Mouse (Mus musculus) CH12.LX (cell line): Measurements from ENCODE around the gene Grap. TPM values are rescaled to one million over a fixed set of nuclear protein-coding genes. Genes with fewer than 3 reads are reported as not detected.

Experiments
- DNase-seq: peaks from one replicate; pipeline ENCODE4 v3.0.0-alpha.2; 2013; ENCODE audit errors: extremely low read depth
- H3K27ac ChIP-seq: 2 replicates; pipeline ENCODE4 v1.5.1; 2012; ENCODE audit warnings: low read depth, mild to moderate bottlenecking, control low read depth, moderate library complexity; ENCODE audit not compliant: insufficient read depth
- H3K27me3 ChIP-seq: replicated peaks from 2 replicates; pipeline ENCODE3; 2012; ENCODE audit warnings: inconsistent platforms
- H3K36me3 ChIP-seq, 2 experiments: replicated peaks in 1 of 2; 2 replicates each; pipeline versions ENCODE3 to v1.6.1; 2012; ENCODE audit warnings: inconsistent platforms in 1 of 2, low read length in 1 of 2, mild to moderate bottlenecking in 1 of 2, mixed read lengths in 1 of 2, moderate library complexity in 1 of 2; ENCODE audit not compliant: control insufficient read depth in 1 of 2, insufficient read depth in 1 of 2
- H3K4me1 ChIP-seq, 2 experiments: 2 replicates each; pipeline ENCODE4 v1.6.1; 2012; ENCODE audit warnings: inconsistent platforms in 1 of 2, moderate library complexity in 1 of 2; ENCODE audit not compliant: insufficient read depth in 2 of 2, control insufficient read depth in 1 of 2
- H3K4me2 ChIP-seq: 2 replicates; pipeline ENCODE4 v1.6.1; 2012; ENCODE audit warnings: low read depth, mild to moderate bottlenecking, control low read depth; ENCODE audit not compliant: poor library complexity, insufficient read depth, severe bottlenecking
- H3K4me3 ChIP-seq, 3 experiments: fragments of 150-350 bp in 1 of 3; sonication (generic) in 1 of 3; replicated peaks in 1 of 3; 2 replicates each; pipeline versions ENCODE3 to v1.5.1; 2011 to 2012; ENCODE audit warnings: low read depth in 2 of 3, low read length in 2 of 3, mild to moderate bottlenecking in 2 of 3, moderate library complexity in 2 of 3, control low read depth in 1 of 3, improper control_type of control experiment in 1 of 3, inconsistent platforms in 1 of 3, mixed read lengths in 1 of 3; ENCODE audit not compliant: poor library complexity in 1 of 3
- H3K79me2 ChIP-seq: replicated peaks from 2 replicates; pipeline ENCODE4 v1.6.1; 2012; ENCODE audit warnings: mild to moderate bottlenecking, moderate library complexity; ENCODE audit not compliant: control insufficient read depth, poor library complexity, insufficient read depth, severe bottlenecking; ENCODE audit errors: extremely low read depth
- H3K9ac ChIP-seq: 2 replicates; pipeline ENCODE4 v1.6.1; 2012; ENCODE audit warnings: low read depth, mild to moderate bottlenecking, control low read depth, moderate library complexity; ENCODE audit not compliant: insufficient read depth
- H3K9me3 ChIP-seq: replicated peaks from 2 replicates; pipeline ENCODE3; 2012; ENCODE audit warnings: low read length, inconsistent platforms, mixed read lengths
- BHLHE40 ChIP-seq: IDR thresholded peaks from 2 replicates; pipeline ENCODE4 v1.6.1; 2011; ENCODE audit warnings: mild to moderate bottlenecking, low read depth, low read length, improper control_type of control experiment
- CHD1 ChIP-seq: IDR thresholded peaks from 2 replicates; pipeline ENCODE4 v1.6.1; 2012; ENCODE audit warnings: low read depth, low read length, improper control_type of control experiment, inconsistent platforms
- CHD2 ChIP-seq: IDR thresholded peaks from 2 replicates; pipeline ENCODE4 v1.6.1; 2011; ENCODE audit warnings: low read length, improper control_type of control experiment
- CTCF ChIP-seq, 2 experiments: IDR thresholded peaks in 1 of 2; conservative IDR thresholded peaks in 1 of 2; 2 replicates each; pipeline ENCODE4 v1.5.1; 2011 to 2012; ENCODE audit warnings: low read depth in 2 of 2, low read length in 2 of 2, improper control_type of control experiment in 1 of 2, inconsistent platforms in 1 of 2, mild to moderate bottlenecking in 1 of 2, moderate library complexity in 1 of 2
- E2F4 ChIP-seq: IDR thresholded peaks from 2 replicates; pipeline ENCODE4 v1.6.1; 2011; ENCODE audit warnings: low read depth, low read length, improper control_type of control experiment; ENCODE audit not compliant: insufficient replicate concordance
- ELF1 ChIP-seq: IDR thresholded peaks from 2 replicates; pipeline ENCODE4 v1.6.1; 2014; ENCODE audit warnings: low read depth, mild to moderate bottlenecking, inconsistent platforms, low read length, improper control_type of control experiment
- EP300 ChIP-seq: IDR thresholded peaks from 2 replicates; pipeline ENCODE4 v1.6.1; 2011; ENCODE audit warnings: low read length, improper control_type of control experiment
- ETS1 ChIP-seq: conservative IDR thresholded peaks from 2 replicates; pipeline ENCODE4 v1.6.1; 2012; ENCODE audit warnings: low read depth, mild to moderate bottlenecking, inconsistent platforms, low read length, improper control_type of control experiment, moderate library complexity
- GABPA ChIP-seq: IDR thresholded peaks from 2 replicates; pipeline ENCODE4 v1.6.1; 2012; ENCODE audit warnings: low read depth, low read length, improper control_type of control experiment, inconsistent platforms; ENCODE audit not compliant: insufficient replicate concordance
- HCFC1 ChIP-seq: IDR thresholded peaks from 2 replicates; pipeline ENCODE4 v1.6.1; 2012; ENCODE audit warnings: low read depth, mild to moderate bottlenecking, inconsistent platforms, low read length, improper control_type of control experiment
- IRF4 ChIP-seq: IDR thresholded peaks from 2 replicates; pipeline ENCODE4 v1.6.1; 2014; ENCODE audit warnings: low read depth, mild to moderate bottlenecking, inconsistent platforms, low read length, improper control_type of control experiment
- JUN ChIP-seq: IDR thresholded peaks from 2 replicates; pipeline ENCODE4 v1.6.1; 2011; ENCODE audit warnings: low read depth, mild to moderate bottlenecking, low read length, improper control_type of control experiment, moderate library complexity; ENCODE audit not compliant: insufficient read depth
- JUND ChIP-seq: conservative IDR thresholded peaks from 2 replicates; pipeline ENCODE4 v1.6.1; 2011; ENCODE audit warnings: low read depth, low read length, improper control_type of control experiment
- KAT2A ChIP-seq: IDR thresholded peaks from 2 replicates; pipeline ENCODE4 v1.6.1; 2012; ENCODE audit warnings: low read length, improper control_type of control experiment, inconsistent platforms; ENCODE audit not compliant: insufficient replicate concordance
- MAFK ChIP-seq: IDR thresholded peaks from 2 replicates; pipeline ENCODE4 v1.6.1; 2011; ENCODE audit warnings: low read length, improper control_type of control experiment; ENCODE audit not compliant: insufficient replicate concordance
- MAX ChIP-seq: IDR thresholded peaks from 2 replicates; pipeline ENCODE4 v1.6.1; 2011; ENCODE audit warnings: low read length, improper control_type of control experiment
- MEF2A ChIP-seq: IDR thresholded peaks from 2 replicates; pipeline ENCODE4 v1.6.1; 2014; ENCODE audit warnings: low read depth, mild to moderate bottlenecking, inconsistent platforms, low read length, improper control_type of control experiment, borderline replicate concordance
- MXI1 ChIP-seq: IDR thresholded peaks from 2 replicates; pipeline ENCODE4 v1.6.1; 2011; ENCODE audit warnings: mild to moderate bottlenecking, low read depth, low read length, improper control_type of control experiment
- MYC ChIP-seq: IDR thresholded peaks from 2 replicates; pipeline ENCODE4 v1.6.1; 2011; ENCODE audit warnings: low read depth, mild to moderate bottlenecking, improper control_type of control experiment, low read length
- NRF1 ChIP-seq: IDR thresholded peaks from 2 replicates; pipeline ENCODE4 v1.6.1; 2014; ENCODE audit warnings: low read depth, mild to moderate bottlenecking, inconsistent platforms, low read length, improper control_type of control experiment, moderate library complexity
- PAX5 ChIP-seq: IDR thresholded peaks from 2 replicates; pipeline ENCODE4 v1.6.1; 2012; ENCODE audit warnings: low read length, inconsistent platforms, mixed read lengths
- POLR2A ChIP-seq: IDR thresholded peaks from 2 replicates; pipeline ENCODE4 v1.6.1; 2011; ENCODE audit warnings: low read depth, mild to moderate bottlenecking, improper control_type of control experiment, low read length
- RAD21 ChIP-seq: IDR thresholded peaks from 2 replicates; pipeline ENCODE4 v1.6.1; 2011; ENCODE audit warnings: low read depth, mild to moderate bottlenecking, low read length, improper control_type of control experiment, moderate library complexity
- SIN3A ChIP-seq: IDR thresholded peaks from 2 replicates; pipeline ENCODE4 v1.6.1; 2012; ENCODE audit warnings: low read length, improper control_type of control experiment, inconsistent platforms
- SMC3 ChIP-seq: IDR thresholded peaks from 2 replicates; pipeline ENCODE4 v1.6.1; 2011; ENCODE audit warnings: low read depth, low read length, improper control_type of control experiment
- TBP ChIP-seq: conservative IDR thresholded peaks from 2 replicates; pipeline ENCODE4 v1.6.1; 2011; ENCODE audit warnings: low read depth, low read length, improper control_type of control experiment
- TCF12 ChIP-seq: IDR thresholded peaks from 2 replicates; pipeline ENCODE4 v1.6.1; 2014; ENCODE audit warnings: low read depth, mild to moderate bottlenecking, inconsistent platforms, low read length, improper control_type of control experiment
- ZC3H11A ChIP-seq: IDR thresholded peaks from 2 replicates; pipeline ENCODE4 v1.6.1; 2012; ENCODE audit warnings: low read depth, mild to moderate bottlenecking, inconsistent platforms, low read length, improper control_type of control experiment
- ZKSCAN1 ChIP-seq: IDR thresholded peaks from 2 replicates; pipeline ENCODE4 v1.6.1; 2012; ENCODE audit warnings: low read depth, inconsistent platforms, low read length, improper control_type of control experiment, borderline replicate concordance
- ZMIZ1 ChIP-seq: IDR thresholded peaks from 2 replicates; pipeline ENCODE4 v1.6.1; 2012; ENCODE audit warnings: low read depth, mild to moderate bottlenecking, inconsistent platforms, low read length, improper control_type of control experiment
- dilution Hi-C: fragments of 300-500 bp; cut with MboI; formaldehyde crosslinking; loops from 2 replicates; pipeline ENCODE4 v1.14.3; 2020; ENCODE audit warnings: low sequenced_read_pairs; ENCODE audit not compliant: extremely low pct_unique_long_range_greater_than_20kb, extremely low pct_ligation_motif_present
- in situ Hi-C: fragments of 300-500 bp; cut with MboI; formaldehyde crosslinking; loops from 3 replicates; pipeline ENCODE4 v1.14.3; 2019; ENCODE audit warnings: low sequenced_read_pairs, low pct_ligation_motif_present, low pct_unique_long_range_greater_than_20kb, mixed read lengths
- polyA plus RNA-seq: library from polyadenylated mRNA; unstranded; fragments of >175 nt; gene quantifications from 2 replicates; pipeline ENCODE4 v1.2.1, GENCODE M21; 2012; ENCODE audit warnings: low read depth; ENCODE audit not compliant: insufficient read length
- total RNA-seq, 2 experiments: library from RNA; depleted of rRNA; stranded (reverse); fragments of 300-350 nt in 1 of 2; fragments of >200 nt in 1 of 2; gene quantifications; 2 replicates each; pipeline ENCODE4 v1.2.3; 2012 to 2014

The Grap gene
- total and polyA plus RNA-seq, 3 experiments = 274 to 412 (median 280) TPM

- in situ Hi-C loops (no loop called here), dilution Hi-C loops (no loop called here)
- no peak overlapping the region for H3K4me2 ChIP-seq
- H3K27ac ChIP-seq = no peak overlapping the region
- TF ChIP-seq JUND = no peak
- TF ChIP-seq PAX5 = no peak
- TF ChIP-seq CHD2 = no peak
- TF ChIP-seq POLR2A = no peak
- TF ChIP-seq BHLHE40 = no peak
- TF ChIP-seq CTCF (conservative IDR thresholded peaks at IDR 0.05 in 1 of 2, IDR thresholded peaks at IDR 0.05 in 1 of 2; ENCODE audit: low read depth in 2 of 2, low read length in 2 of 2) = peak in 1 of 2 experiments; percentile 35; a peak in 2 of 4 replicates
- peak; percentile 22 for TF ChIP-seq RAD21
- peak; percentile 14; the same call in 1 of the 2 replicates for TF ChIP-seq SMC3
- no peak for TF ChIP-seq MAX
- no peak for TF ChIP-seq MEF2A
- TF ChIP-seq GABPA = no peak
- H3K27me3 ChIP-seq = no peaks in the 10 kb centered on the region
- peaks cover 38% of the 10 kb centered on the region for H3K9me3 ChIP-seq
- H3K9ac ChIP-seq = no peak overlapping the region
- H3K4me3 ChIP-seq = no peak overlapping the region
- no peaks in the 10 kb centered on the region for H3K4me1 ChIP-seq
- H3K79me2 ChIP-seq = no peaks in the 10 kb centered on the region
- no peak for DNase-seq
- H3K36me3 ChIP-seq = peaks cover 0 to 2% of the 10 kb centered on the region in 2 experiments
These were observed 26.6 kb upstream of the Grap start for GRCm38 (mm10) chr11:61626509-61626908.

DNA sequence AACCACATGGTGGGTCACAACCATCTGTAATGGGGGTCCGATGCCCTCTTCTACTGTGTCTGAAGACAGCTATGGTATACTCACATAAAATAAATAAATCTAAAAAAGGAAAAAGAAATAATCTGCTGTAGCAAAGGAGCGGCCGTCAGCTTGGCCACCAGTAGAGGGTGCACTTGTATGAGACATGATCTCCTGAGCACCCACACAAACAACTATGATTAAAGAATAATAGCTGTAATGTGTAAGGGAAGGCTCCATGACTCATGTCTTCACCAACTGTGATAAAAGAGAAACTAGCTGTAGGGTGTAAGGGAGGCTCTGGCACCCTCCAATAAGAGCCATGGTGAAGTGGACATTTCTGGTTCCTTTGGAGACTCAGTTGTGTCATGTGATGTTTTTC, 23.4 kb upstream of the Grap start:
- dilution Hi-C loops = no loop called here
- TF ChIP-seq ZMIZ1 = no peak
- TF ChIP-seq RAD21 = peak; percentile 90
- 0 out of 2 replicates have a peak, but pooled peaks have one; percentile 5 for TF ChIP-seq MYC
- TF ChIP-seq E2F4 = no peak
- TF ChIP-seq MXI1 = no peak
- no peak for TF ChIP-seq SIN3A
- 0 out of 2 replicates have a peak, but pooled peaks have one; percentile 11 for TF ChIP-seq MAX
- no peak for TF ChIP-seq NRF1
- peak; percentile 88 for TF ChIP-seq SMC3
- TF ChIP-seq ZC3H11A = peak; percentile 75
- no peak for TF ChIP-seq ELF1
- peak; percentile 36 to 81; a peak in 3 of 4 replicates for TF ChIP-seq CTCF (conservative IDR thresholded peaks at IDR 0.05 in 1 of 2, IDR thresholded peaks at IDR 0.05 in 1 of 2; ENCODE audit: low read depth in 2 of 2, low read length in 2 of 2)
- TF ChIP-seq CHD1 = no peak
- TF ChIP-seq TBP = no peak
- no peak for TF ChIP-seq POLR2A
- TF ChIP-seq JUN = no peak; the same call in 1 of the 2 replicates
- no peak for TF ChIP-seq HCFC1
- TF ChIP-seq EP300 = no peak
- TF ChIP-seq TCF12 = no peak
- TF ChIP-seq ZKSCAN1 = no peak
- TF ChIP-seq CHD2 = no peak
- no peak for TF ChIP-seq ETS1
- no peak for TF ChIP-seq KAT2A
- no peak for TF ChIP-seq GABPA
- TF ChIP-seq IRF4 = no peak
- no peak for TF ChIP-seq MAFK
- no peak overlapping the region for H3K27ac ChIP-seq
- no peaks in the 10 kb centered on the region for H3K27me3 ChIP-seq
- in situ Hi-C loops = no loop called here
- H3K4me3 ChIP-seq = no peak overlapping the region
- H3K4me1 ChIP-seq = 0 out of 4 replicates have a peak, but pooled peaks cover 0 to under 1% of the 10 kb centered on the region in 2 experiments
- peaks cover 31% of the 10 kb centered on the region for H3K9me3 ChIP-seq
- H3K4me2 ChIP-seq = no peak overlapping the region
- peak; percentile 71 for DNase-seq
- no peaks in the 10 kb centered on the region for H3K79me2 ChIP-seq
- H3K9ac ChIP-seq = no peak overlapping the region
- no peaks in the 10 kb centered on the region for H3K36me3 ChIP-seq
